Mouse (Mus musculus): ENCODE results near the gene Fhl2. TPM values are rescaled to one million over a fixed set of nuclear protein-coding genes. Genes with fewer than 3 reads are reported as not detected.

Fhl2 gene
- polyA plus RNA-seq, 1 experiment = not detected

- 98% methylated on average over 5 of the region's 5 CpGs for WGBS
- TF ChIP-seq CTCF (IDR thresholded peaks at IDR 0.05; ENCODE audit: insufficient read depth, low read depth, low read length) (no peak), POLR2A (IDR thresholded peaks at IDR 0.05; ENCODE audit: insufficient read depth, low read depth, low read length) (no peak)
- H3K27ac ChIP-seq (ENCODE audit: insufficient read depth, low read depth, low read length) = no peak overlapping the region
These were observed 32.2 kb downstream of the Fhl2 start for GRCm38 (mm10) chr1:43164582-43164981.

GRCm38 (mm10) chr1:43163467-43164418 is 33.0 kb downstream of the Fhl2 start:
- WGBS = 5% methylated on average over 61 of the region's 61 CpGs
- Histone ChIP-seq H3K27ac (ENCODE audit: insufficient read depth, low read depth, low read length) (peak overlapping the region; percentile 68), H3K4me3 (ENCODE audit: insufficient read depth, low read depth, low read length) (peak overlapping the region; percentile 63), H3K4me1 (ENCODE audit: control insufficient read depth, insufficient read depth, low read length) (peaks cover 18% of the 10 kb centered on the region)
- no peak for TF ChIP-seq CTCF (IDR thresholded peaks at IDR 0.05; ENCODE audit: insufficient read depth, low read depth, low read length)
- TF ChIP-seq POLR2A (IDR thresholded peaks at IDR 0.05; ENCODE audit: insufficient read depth, low read depth, low read length) = peak; percentile 63

More at GRCm38 (mm10) chr1:43164582-43164981, 32.2 kb downstream of the Fhl2 start:
- Histone ChIP-seq H3K4me1 (ENCODE audit: control insufficient read depth, insufficient read depth, low read length) (peaks cover 22% of the 10 kb centered on the region), H3K4me3 (ENCODE audit: insufficient read depth, low read depth, low read length) (no peak overlapping the region)

- 3% methylated on average over 6 of the region's 6 CpGs for whole genome bisulfite sequencing
- H3K4me3 ChIP-seq (ENCODE audit: insufficient read depth, low read depth, low read length) = peak overlapping the region; percentile 63
- H3K27ac ChIP-seq (ENCODE audit: insufficient read depth, low read depth, low read length) = no peak overlapping the region
- TF ChIP-seq POLR2A (IDR thresholded peaks at IDR 0.05; ENCODE audit: insufficient read depth, low read depth, low read length) = no peak
- no peak for TF ChIP-seq CTCF (IDR thresholded peaks at IDR 0.05; ENCODE audit: insufficient read depth, low read depth, low read length)
- H3K4me1 ChIP-seq (ENCODE audit: control insufficient read depth, insufficient read depth, low read length) = peaks cover 12% of the 10 kb centered on the region
These were observed 33.7 kb downstream of the Fhl2 start for GRCm38 (mm10) chr1:43163084-43163466.

DNA sequence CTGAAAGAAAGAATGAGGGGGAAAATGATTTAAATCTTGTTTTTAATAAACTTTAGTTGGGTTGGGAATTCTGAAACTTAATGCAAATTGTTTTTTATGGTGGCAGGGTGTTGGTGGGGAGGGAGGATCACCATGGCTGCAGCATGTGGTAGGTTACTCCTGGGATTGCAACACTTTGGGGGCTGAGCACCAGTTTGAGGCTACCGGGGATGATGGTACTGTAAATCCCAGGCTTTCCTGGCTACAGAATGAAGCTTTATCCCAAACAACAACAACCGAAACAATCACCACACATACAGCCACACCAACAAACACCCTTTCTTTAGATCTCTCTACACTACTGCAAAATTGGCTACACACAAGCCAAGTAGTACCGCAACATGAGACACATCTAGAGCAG is 34.4 kb downstream of the Fhl2 start:
- TF ChIP-seq POLR2A (IDR thresholded peaks at IDR 0.05; ENCODE audit: insufficient read depth, low read depth, low read length) = no peak
- no peak for TF ChIP-seq CTCF (IDR thresholded peaks at IDR 0.05; ENCODE audit: insufficient read depth, low read depth, low read length)
- Histone ChIP-seq H3K4me1 (ENCODE audit: control insufficient read depth, insufficient read depth, low read length) (peaks cover 9% of the 10 kb centered on the region), H3K4me3 (ENCODE audit: insufficient read depth, low read depth, low read length) (no peak overlapping the region; the same call in 1 of the 2 replicates), H3K27ac (ENCODE audit: insufficient read depth, low read depth, low read length) (no peak overlapping the region)
- WGBS = 68% methylated on average over 3 of the region's 3 CpGs

- Histone ChIP-seq H3K27ac (ENCODE audit: insufficient read depth, low read depth, low read length) (no peak overlapping the region), H3K4me1 (ENCODE audit: control insufficient read depth, insufficient read depth, low read length) (peaks cover 9% of the 10 kb centered on the region), H3K4me3 (ENCODE audit: insufficient read depth, low read depth, low read length) (no peak overlapping the region)
- no peak for TF ChIP-seq POLR2A (IDR thresholded peaks at IDR 0.05; ENCODE audit: insufficient read depth, low read depth, low read length)
- no peak for TF ChIP-seq CTCF (IDR thresholded peaks at IDR 0.05; ENCODE audit: insufficient read depth, low read depth, low read length)
- whole genome bisulfite sequencing = 58% methylated on average over 4 of the region's 4 CpGs
These were observed 37.4 kb downstream of the Fhl2 start for GRCm38 (mm10) chr1:43159429-43159828.

DNA sequence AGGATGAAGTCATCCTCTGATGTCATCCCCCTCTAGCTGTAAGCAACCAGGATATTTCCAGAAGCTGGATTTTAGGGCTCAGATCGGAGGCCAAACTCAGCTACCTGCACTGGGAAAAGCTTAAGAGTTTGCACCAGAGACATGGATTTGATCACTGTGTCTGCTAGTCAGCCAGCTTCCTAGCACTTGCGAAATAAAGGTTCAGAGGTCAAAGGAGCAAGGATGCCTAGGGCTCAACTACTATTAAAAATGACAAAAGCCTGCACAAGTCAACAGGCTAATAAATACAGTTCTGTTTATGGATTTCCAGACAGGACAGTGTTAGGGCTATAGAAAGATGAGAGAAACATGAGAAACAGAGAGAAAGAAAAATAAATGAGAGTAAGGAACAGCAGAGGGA is 38.9 kb downstream of the Fhl2 start:
- peaks cover 5% of the 10 kb centered on the region; the same call in 1 of the 2 replicates for H3K4me1 ChIP-seq (ENCODE audit: control insufficient read depth, insufficient read depth, low read length)
- 91% methylated on average over 2 of the region's 2 CpGs for WGBS
- TF ChIP-seq CTCF (IDR thresholded peaks at IDR 0.05; ENCODE audit: insufficient read depth, low read depth, low read length) = no peak
- TF ChIP-seq POLR2A (IDR thresholded peaks at IDR 0.05; ENCODE audit: insufficient read depth, low read depth, low read length) = no peak

GRCm38 (mm10) chr1:43154491-43154890 is 42.3 kb downstream of the Fhl2 start:
- 85% methylated on average over 2 of the region's 2 CpGs for WGBS
- Histone ChIP-seq H3K27ac (ENCODE audit: insufficient read depth, low read depth, low read length) (no peak overlapping the region), H3K4me1 (ENCODE audit: control insufficient read depth, insufficient read depth, low read length) (no peaks in the 10 kb centered on the region), H3K4me3 (ENCODE audit: insufficient read depth, low read depth, low read length) (no peak overlapping the region)
- TF ChIP-seq POLR2A (IDR thresholded peaks at IDR 0.05; ENCODE audit: insufficient read depth, low read depth, low read length) (no peak), CTCF (IDR thresholded peaks at IDR 0.05; ENCODE audit: insufficient read depth, low read depth, low read length) (no peak)

More for the DNA sequence above, 38.9 kb downstream of the Fhl2 start:
- no peak overlapping the region for H3K4me3 ChIP-seq (ENCODE audit: insufficient read depth, low read depth, low read length)
- H3K27ac ChIP-seq (ENCODE audit: insufficient read depth, low read depth, low read length) = no peak overlapping the region

DNA sequence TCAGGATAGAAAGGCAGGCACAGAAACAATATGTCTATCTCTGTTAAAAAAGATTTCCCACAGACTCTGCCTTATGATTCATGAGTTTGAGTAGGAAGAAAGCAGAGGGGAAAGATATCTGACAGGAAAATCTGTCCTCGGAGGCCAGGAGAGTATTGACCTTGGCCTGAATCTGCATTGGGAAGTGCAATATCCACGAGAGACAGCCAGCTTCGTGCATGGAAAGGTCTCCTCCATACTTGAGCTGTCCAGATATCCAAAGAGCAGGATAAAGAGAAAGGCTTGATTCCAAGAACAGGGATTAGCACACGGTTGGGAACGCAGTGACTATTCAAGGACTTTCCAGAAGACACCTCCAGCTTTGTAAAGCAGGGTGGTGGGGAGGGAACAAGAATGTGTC is 43.2 kb downstream of the Fhl2 start:
- H3K4me3 ChIP-seq (ENCODE audit: insufficient read depth, low read depth, low read length) = no peak overlapping the region
- TF ChIP-seq CTCF (IDR thresholded peaks at IDR 0.05; ENCODE audit: insufficient read depth, low read depth, low read length) (no peak), POLR2A (IDR thresholded peaks at IDR 0.05; ENCODE audit: insufficient read depth, low read depth, low read length) (no peak)
- whole genome bisulfite sequencing = 68% methylated on average over 5 of the region's 5 CpGs
- no peaks in the 10 kb centered on the region for H3K4me1 ChIP-seq (ENCODE audit: control insufficient read depth, insufficient read depth, low read length)
- no peak overlapping the region for H3K27ac ChIP-seq (ENCODE audit: insufficient read depth, low read depth, low read length)

GRCm38 (mm10) chr1:43152626-43153025 is 44.2 kb downstream of the Fhl2 start:
- TF ChIP-seq POLR2A (IDR thresholded peaks at IDR 0.05; ENCODE audit: insufficient read depth, low read depth, low read length) (no peak), CTCF (IDR thresholded peaks at IDR 0.05; ENCODE audit: insufficient read depth, low read depth, low read length) (no peak)
- Histone ChIP-seq H3K4me3 (ENCODE audit: insufficient read depth, low read depth, low read length) (no peak overlapping the region), H3K4me1 (ENCODE audit: control insufficient read depth, insufficient read depth, low read length) (no peaks in the 10 kb centered on the region), H3K27ac (ENCODE audit: insufficient read depth, low read depth, low read length) (no peak overlapping the region)
- 92% methylated on average over 4 of the region's 4 CpGs for WGBS

Data from olfactory bulb, adult 2 months (tissue).